Comparison of ENCODE assay signal across 18 mouse cellular contexts in the genomic region with DNA sequence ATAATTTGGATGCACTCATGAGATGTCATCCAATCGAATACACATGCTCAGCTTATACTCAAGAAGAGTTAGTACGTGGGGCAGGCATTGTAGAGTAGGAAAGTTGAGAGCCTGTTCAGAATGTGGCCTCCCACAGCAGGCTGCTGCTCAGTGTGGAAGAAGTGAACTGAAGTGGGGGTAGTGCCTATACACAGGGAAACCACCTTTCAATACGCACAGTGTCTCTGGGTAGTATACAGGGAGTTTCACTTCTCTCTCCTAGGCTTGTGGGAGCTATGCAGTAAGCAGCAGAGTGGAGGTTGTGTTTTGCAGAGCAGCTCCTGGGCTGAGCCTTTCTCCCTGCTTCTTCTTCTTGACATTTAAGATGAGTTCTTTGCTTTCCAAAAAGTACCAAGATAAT.
A peak's percentile ranks its signal among the peaks of the same experiment; 100 is the strongest.
DNase-seq lines count a peak whose midpoint lies in the region; ATAC-seq and TF ChIP-seq lines count a peak whose summit lies in the region.
"Had no signal": no experiment of that assay in that cellular context is flagged by ENCODE, and none has a peak within 500 bp of the region (broad histone marks: within the 10 kb centered on the region; RNA-seq: fewer than 3 reads in every experiment).

No protein-coding gene starts in this region.

- TF ChIP-seq CTCF in liver, postnatal 0 days (IDR thresholded peaks at IDR 0.05; ENCODE audit: low read depth): no peak
- TF ChIP-seq CTCF in left cerebral cortex, adult 2 months (IDR thresholded peaks at IDR 0.05): no peak

- ATAC-seq in frontal cortex, adult (ENCODE audit: low TSS enrichment): peak; percentile 73
- 0 out of 2 replicates have a peak, but pooled peaks have one; percentile 27 for ATAC-seq in liver, postnatal 0 days
- no peak for ATAC-seq in kidney, embryonic 15.5 days (replicated peaks; ENCODE audit: low FRiP score)
- ATAC-seq: forebrain, embryonic 13.5 days; intestine, embryonic 15.5 days; midbrain, embryonic 15.5 days had no signal

- H3K36me3 ChIP-seq in liver, postnatal 0 days (replicated peaks; ENCODE audit: insufficient read depth, low read length): no peaks in the 10 kb centered on the region
- H3K36me3 ChIP-seq in kidney, embryonic 15.5 days: no peaks in the 10 kb centered on the region
- H3K36me3 ChIP-seq: embryonic facial prominence, embryonic 15.5 days; G1E; intestine, embryonic 15.5 days; limb, embryonic 13.5 days; midbrain, embryonic 15.5 days; neural tube, embryonic 12.5 days had no signal

- no peak for DNase-seq in frontal cortex, postnatal 25 days (ENCODE audit: low spot score in 2 of 2)
- DNase-seq in lung, postnatal 36 days: peak; percentile 41
- DNase-seq in lung, postnatal 14 days: no peak
- DNase-seq in liver, postnatal 0 days: peak; percentile 14
- peak; percentile 84 to 86 for DNase-seq in spleen, postnatal 36 days (ENCODE audit: low spot score in 2 of 2)
- DNase-seq in left cerebral cortex, adult 2 months (ENCODE audit: extremely low spot score in 1 of 2, low spot score in 2 of 2): no peak
- DNase-seq: adrenal gland, postnatal 36 days; gastrocnemius, adult 2 months; lung, postnatal 10 days had no signal

- H3K9ac ChIP-seq in liver, postnatal 0 days (replicated peaks): no peak overlapping the region
- H3K9ac ChIP-seq in kidney, embryonic 15.5 days: no peak overlapping the region
- H3K9ac ChIP-seq: embryonic facial prominence, embryonic 15.5 days; forebrain, embryonic 13.5 days; intestine, embryonic 15.5 days; limb, embryonic 13.5 days; midbrain, embryonic 15.5 days; neural tube, embryonic 12.5 days had no signal

- no peak overlapping the region for H3K27ac ChIP-seq in liver, postnatal 0 days (ENCODE audit: low read depth)
- no peak overlapping the region for H3K27ac ChIP-seq in kidney, embryonic 15.5 days
- H3K27ac ChIP-seq in left cerebral cortex, adult 2 months: no peak overlapping the region
- H3K27ac ChIP-seq: embryonic facial prominence, embryonic 15.5 days; forebrain, embryonic 13.5 days; gastrocnemius, adult 2 months; intestine, embryonic 15.5 days; limb, embryonic 13.5 days; midbrain, embryonic 15.5 days; neural tube, embryonic 12.5 days had no signal

- no peak for TF ChIP-seq EP300 in liver, postnatal 0 days (IDR thresholded peaks at IDR 0.05; ENCODE audit: low read depth)

- H3K4me1 ChIP-seq in liver, postnatal 0 days (ENCODE audit: insufficient read depth): peaks cover 6% of the 10 kb centered on the region; the same call in 1 of the 2 replicates
- no peaks in the 10 kb centered on the region for H3K4me1 ChIP-seq in kidney, embryonic 15.5 days
- H3K4me1 ChIP-seq: embryonic facial prominence, embryonic 15.5 days; forebrain, embryonic 13.5 days; intestine, embryonic 15.5 days; limb, embryonic 13.5 days; midbrain, embryonic 15.5 days; neural tube, embryonic 12.5 days had no signal

- 54% methylated on average over 3 of the region's 3 CpGs for WGBS in liver, postnatal 0 days (ENCODE audit: insufficient replicate concordance)
- 86% methylated on average over 3 of the region's 3 CpGs for WGBS in kidney, embryonic 15.5 days

- H3K4me2 ChIP-seq in liver, postnatal 0 days (ENCODE audit: low read depth, low read length): no peak overlapping the region
- H3K4me2 ChIP-seq in kidney, embryonic 15.5 days: no peak overlapping the region
- H3K4me2 ChIP-seq: embryonic facial prominence, embryonic 15.5 days; forebrain, embryonic 13.5 days; intestine, embryonic 15.5 days; limb, embryonic 13.5 days; midbrain, embryonic 15.5 days; neural tube, embryonic 12.5 days had no signal

- no peaks in the 10 kb centered on the region for H3K27me3 ChIP-seq in liver, postnatal 0 days (ENCODE audit: insufficient read depth, low read length)
- no peaks in the 10 kb centered on the region for H3K27me3 ChIP-seq in kidney, embryonic 15.5 days
- H3K27me3 ChIP-seq: embryonic facial prominence, embryonic 15.5 days; forebrain, embryonic 13.5 days; intestine, embryonic 15.5 days; limb, embryonic 13.5 days; midbrain, embryonic 15.5 days; neural tube, embryonic 12.5 days had no signal

- intact Hi-C loops in left cerebral cortex, adult 2 months (cut with DNase I): no loop called here

- no peaks in the 10 kb centered on the region for H3K9me3 ChIP-seq in liver, postnatal 0 days (ENCODE audit: low read length)
- no peaks in the 10 kb centered on the region for H3K9me3 ChIP-seq in kidney, embryonic 15.5 days (replicated peaks)
- H3K9me3 ChIP-seq: embryonic facial prominence, embryonic 15.5 days; forebrain, embryonic 13.5 days; G1E; intestine, embryonic 15.5 days; limb, embryonic 13.5 days; midbrain, embryonic 15.5 days; neural tube, embryonic 12.5 days had no signal

- H3K4me3 ChIP-seq in liver, postnatal 0 days (ENCODE audit: low read depth, low read length): no peak overlapping the region
- no peak overlapping the region for H3K4me3 ChIP-seq in kidney, embryonic 15.5 days (replicated peaks)
- H3K4me3 ChIP-seq in left cerebral cortex, adult 2 months: no peak overlapping the region
- H3K4me3 ChIP-seq: embryonic facial prominence, embryonic 15.5 days; forebrain, embryonic 13.5 days; gastrocnemius, adult 2 months; intestine, embryonic 15.5 days; limb, embryonic 13.5 days; midbrain, embryonic 15.5 days; neural tube, embryonic 12.5 days had no signal

Comparison
In these comparisons a context has a peak if more than half of its experiments do, and no peak if none do; other contexts are left out.
1. DNase-seq: peak in lung, postnatal 36 days (single experiment), liver, postnatal 0 days (single experiment) and spleen, postnatal 36 days (2 of 2); none in frontal cortex, postnatal 25 days (0 of 2), lung, postnatal 14 days (single experiment) and left cerebral cortex, adult 2 months (0 of 2).